Mouse (Mus musculus) thymus, adult 2 months (tissue): ENCODE measurements around the gene Ifna2.

Source experiments
- CTCF ChIP-seq: fragments of 200-500 bp; IDR thresholded peaks from 2 replicates; pipeline ENCODE4 v1.5.1; 2012; ENCODE audit warnings: mild to moderate bottlenecking, control low read depth, low read length, moderate library complexity, borderline replicate concordance; ENCODE audit not compliant: control insufficient read depth, poor library complexity, insufficient read depth; ENCODE audit errors: extremely low read depth
- POLR2A ChIP-seq: fragments of 200-500 bp; IDR thresholded peaks from 2 replicates; pipeline ENCODE4 v1.6.1; 2012; ENCODE audit warnings: mild to moderate bottlenecking, low read length, control low read depth, moderate library complexity; ENCODE audit not compliant: control insufficient read depth, poor library complexity, insufficient read depth; ENCODE audit errors: extremely low read depth

GRCm38 (mm10) chr4:88634311-88634710 lies 49.4 kb downstream of the Ifna2 start, which contains the start of gene C87499:
- TF ChIP-seq CTCF: no peak
- no peak for TF ChIP-seq POLR2A
